Mouse (Mus musculus) lung, postnatal 0 days (tissue): Measurements from ENCODE around the gene Pnpo.

ENCODE experiments used
- CTCF ChIP-seq: IDR thresholded peaks from 2 replicates; pipeline ENCODE4 v1.5.1; 2016; ENCODE audit warnings: antibody characterized with exemption, mild to moderate bottlenecking
- EP300 ChIP-seq: IDR thresholded peaks from 2 replicates; pipeline ENCODE4 v1.6.1; 2016; ENCODE audit warnings: antibody characterized with exemption, mild to moderate bottlenecking, control low read depth

DNA sequence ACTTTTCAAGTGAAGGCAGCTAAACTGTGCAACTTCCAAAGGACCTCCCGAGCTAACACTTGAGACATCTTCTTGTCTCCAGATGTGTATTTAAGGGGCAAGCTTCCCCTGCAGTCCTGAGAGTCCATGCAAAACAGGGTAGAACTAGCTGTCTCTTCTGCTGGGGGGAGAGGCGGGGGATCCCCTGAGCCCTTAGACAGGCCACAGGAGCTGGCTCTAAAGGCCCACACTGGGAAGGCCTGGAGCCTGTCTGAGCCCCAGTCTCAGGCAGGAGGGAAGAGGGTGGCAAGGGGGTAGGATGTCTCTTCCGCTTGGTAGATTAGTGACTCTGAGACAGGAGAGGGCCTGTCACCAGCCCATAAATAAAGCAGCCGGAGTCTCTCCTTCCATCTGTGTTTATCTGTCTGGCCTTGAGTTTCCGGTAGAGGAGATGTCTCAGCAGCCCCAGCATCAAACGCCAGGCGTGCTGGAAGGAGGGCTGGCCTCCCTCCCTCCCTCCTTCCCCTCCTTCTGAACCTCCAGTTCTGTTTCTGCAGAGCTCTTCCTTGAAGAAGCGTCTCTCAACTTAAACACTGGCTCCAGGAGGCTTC, 49.0 kb upstream of the Pnpo start:
- TF ChIP-seq CTCF, result no peak
- no peak for TF ChIP-seq EP300
